Mouse (Mus musculus): ENCODE measurements at regions not wholly inside any gene's neighbourhood (a gene's known extent, or its start where the extent isn't known, plus 50 kb on each side); places are given as distances from the start of the nearest gene placed in this dataset.

DNA sequence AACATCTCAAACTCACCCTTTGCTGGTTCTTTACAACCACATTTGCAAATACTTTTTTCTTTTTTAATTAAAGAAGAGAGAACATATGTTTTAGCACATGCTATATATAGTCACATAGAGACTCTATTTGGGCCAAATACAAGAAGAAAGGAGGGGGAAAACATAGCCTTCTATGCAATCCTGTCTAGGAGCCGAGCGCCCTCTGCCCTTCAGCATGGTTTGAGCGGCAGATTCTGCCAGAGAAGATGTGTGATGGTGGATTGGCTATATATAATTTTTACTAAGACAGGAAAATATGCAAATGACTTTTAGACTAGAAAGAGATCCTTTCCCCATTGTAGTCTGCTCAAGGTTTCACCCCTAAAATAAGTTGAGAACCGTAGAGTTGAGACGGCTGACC lies 60.0 kb upstream of the Myom1 start:
- no peak for DNase-seq (ENCODE audit: low spot score in 2 of 2)

- no peak for DNase-seq (ENCODE audit: low spot score in 2 of 2)
Observed at GRCm38 (mm10) chr17:70934258-70934657, 68.2 kb upstream of the Myom1 start.

DNA sequence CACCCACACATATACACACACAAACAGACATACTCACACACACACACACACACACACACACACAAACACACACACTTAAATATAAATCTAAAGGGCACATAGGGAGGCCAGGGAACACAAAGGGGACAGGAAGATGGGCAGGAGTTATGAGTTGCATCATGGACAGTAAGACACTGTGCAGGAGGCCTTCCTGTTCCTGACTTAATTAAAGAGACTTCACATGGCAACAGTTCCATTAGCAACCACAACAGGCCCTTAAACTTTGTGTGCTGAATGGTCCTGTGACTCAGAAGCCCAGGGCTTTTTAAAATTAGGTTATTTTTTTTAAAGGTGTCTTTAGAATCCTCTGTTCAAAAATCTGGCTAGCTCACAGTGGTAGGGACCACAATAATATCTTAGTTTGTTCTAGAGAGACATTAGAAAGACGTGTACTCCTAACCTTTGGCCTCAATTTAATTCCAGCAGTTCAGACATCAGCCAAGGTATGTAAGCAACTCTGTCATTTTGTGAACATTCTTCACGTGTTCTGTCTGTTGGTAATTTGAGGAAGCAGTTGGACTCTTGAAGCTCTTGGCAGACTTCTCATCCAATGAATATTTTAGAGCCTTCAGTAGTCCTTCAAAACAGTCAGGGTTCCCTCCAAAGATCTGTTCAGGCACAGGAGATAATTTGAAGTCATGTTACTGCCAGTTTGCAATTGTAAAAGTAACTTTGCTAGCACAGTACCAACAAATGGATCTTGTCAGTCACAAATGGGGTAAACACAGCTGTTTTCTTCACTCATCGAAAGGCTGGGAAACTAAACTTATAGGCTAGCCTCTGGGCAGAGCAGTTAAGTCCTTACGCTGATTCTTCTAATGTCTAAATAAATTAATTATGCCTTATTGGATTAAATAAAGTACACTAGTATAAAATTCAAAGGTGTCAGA lies 69.0 kb upstream of the Myom1 start:
- DNase-seq (ENCODE audit: low spot score in 2 of 2), result no peak

- no peak for DNase-seq (ENCODE audit: low spot score in 2 of 2)
Observed at GRCm38 (mm10) chr17:70932565-70932964, 69.9 kb upstream of the Myom1 start.

DNA sequence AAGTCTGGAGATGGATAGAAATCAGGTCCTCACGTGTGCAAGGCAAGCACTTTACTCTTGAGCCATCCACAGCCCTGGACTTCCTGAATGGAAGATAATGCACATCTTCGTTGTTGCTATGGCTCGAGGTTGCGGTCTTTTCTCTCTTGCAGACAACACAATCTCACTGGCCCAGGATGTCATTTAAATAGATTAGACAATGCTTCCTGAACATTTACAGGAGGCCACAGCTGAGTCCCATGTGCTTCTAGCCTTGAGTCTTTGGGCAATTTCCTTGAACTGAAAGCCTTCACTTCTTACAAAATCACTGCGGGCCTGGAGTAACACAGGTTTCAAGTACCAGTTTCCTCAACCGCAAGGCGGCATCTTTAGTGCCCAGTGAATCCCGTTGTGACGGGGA lies 71.8 kb upstream of the Myom1 start:
- DNase-seq (ENCODE audit: low spot score in 2 of 2), result no peak

GRCm38 (mm10) chr17:70929582-70929981 lies 72.9 kb upstream of the Myom1 start:
- DNase-seq (ENCODE audit: low spot score in 2 of 2), result no peak

GRCm38 (mm10) chr17:70924565-70925220 lies 71.3 kb upstream of the Tgif1 start:
- peak in 1 of 2 experiments; percentile 19 for DNase-seq (ENCODE audit: low spot score in 2 of 2)

- DNase-seq (ENCODE audit: low spot score in 2 of 2), result no peak
Observed at GRCm38 (mm10) chr17:70921681-70922080, 68.3 kb upstream of the Tgif1 start.

- DNase-seq (ENCODE audit: low spot score in 2 of 2), result no peak
Observed at GRCm38 (mm10) chr17:70920181-70920580, 66.8 kb upstream of the Tgif1 start.

DNA sequence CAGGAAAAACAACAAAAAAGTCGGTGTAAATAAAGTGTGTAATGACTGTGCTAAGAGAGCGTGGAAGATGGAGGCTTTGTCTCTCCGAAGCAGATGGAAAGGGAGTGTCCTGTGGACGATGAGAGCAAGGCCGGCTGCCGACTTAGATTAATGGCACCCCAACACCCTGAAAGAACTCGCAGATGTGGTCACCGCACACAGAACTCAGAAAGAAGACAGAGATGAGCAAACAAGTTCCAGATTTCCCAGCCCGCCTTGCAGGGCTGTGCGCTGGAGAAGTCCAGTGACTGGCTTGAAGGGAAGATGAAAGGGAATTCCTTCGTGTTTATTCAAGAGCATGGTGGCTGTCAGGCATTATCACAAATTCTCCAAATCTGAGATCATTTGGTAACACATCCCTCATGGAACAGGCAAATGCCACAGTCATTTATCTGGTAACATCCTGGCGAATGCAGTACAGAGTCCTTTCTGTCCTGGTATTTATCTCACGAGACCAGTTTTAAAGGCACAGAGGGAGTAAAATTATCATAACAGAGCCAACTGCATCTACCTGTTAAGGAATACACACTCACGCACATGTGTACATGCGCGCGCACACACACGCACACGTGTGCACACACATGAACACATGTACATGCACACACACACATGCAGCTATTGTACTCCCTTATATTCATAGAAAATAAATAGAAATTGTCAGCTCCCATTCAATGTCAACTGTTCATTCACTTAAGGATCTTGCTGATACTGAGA lies 64.0 kb upstream of the Tgif1 start:
- no peak for DNase-seq (ENCODE audit: low spot score in 2 of 2)

DNA sequence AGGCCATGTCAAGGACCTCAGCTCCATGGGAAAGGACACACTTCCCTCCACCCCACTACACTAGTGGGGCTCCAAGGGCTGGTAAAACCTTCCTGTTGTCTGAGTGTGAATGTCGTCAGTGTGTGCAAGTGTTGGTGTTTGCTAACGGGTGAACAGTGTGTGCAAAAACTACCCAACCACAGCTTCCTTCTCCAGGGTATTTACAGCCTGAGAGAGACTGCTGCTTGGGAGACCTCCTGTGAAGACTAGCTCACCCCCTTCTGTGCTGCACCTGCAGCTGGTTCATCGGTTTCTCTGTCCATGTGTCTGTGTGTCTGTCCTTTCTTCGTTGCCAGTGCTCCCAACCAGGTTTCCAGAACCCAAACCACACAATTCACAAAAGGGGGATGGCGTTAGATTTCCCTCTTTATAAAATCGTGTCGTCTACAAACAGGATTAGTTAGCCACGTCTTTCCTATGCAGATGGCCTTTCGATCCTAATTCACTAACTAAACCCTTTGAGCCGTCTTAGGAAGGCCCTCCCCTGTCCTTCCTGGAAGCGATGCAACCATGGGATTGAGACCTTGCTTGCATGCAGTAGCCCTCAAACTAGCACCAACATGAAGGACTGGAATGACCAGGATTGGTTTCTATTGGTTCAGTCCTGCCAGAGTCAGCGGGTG lies 62.9 kb upstream of the Tgif1 start:
- DNase-seq (ENCODE audit: low spot score in 2 of 2), result no peak

DNA sequence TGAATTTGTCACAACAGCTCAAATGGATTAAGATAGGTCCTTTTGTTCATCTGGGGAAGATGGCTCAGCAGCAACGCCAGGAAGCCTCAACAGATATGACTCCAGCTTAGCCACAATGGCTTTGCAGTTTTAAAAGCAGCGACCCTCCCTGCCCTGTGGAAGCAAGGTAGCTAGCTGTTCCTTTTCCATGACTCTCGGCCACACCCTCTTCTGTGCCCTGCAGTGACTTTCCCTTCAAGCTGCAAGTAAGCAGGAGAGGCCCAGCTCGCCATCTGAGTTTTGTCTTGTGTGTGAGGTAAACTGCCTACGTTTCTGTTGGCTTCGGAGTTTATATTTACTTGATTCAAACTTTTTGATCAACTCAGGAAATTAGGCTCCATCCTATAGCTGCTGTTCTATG lies 62.1 kb upstream of the Tgif1 start:
- no peak for DNase-seq (ENCODE audit: low spot score in 2 of 2)

- DNase-seq (ENCODE audit: low spot score in 2 of 2), result no peak
Observed at GRCm38 (mm10) chr17:70910238-70910637, 56.9 kb upstream of the Tgif1 start.

DNA sequence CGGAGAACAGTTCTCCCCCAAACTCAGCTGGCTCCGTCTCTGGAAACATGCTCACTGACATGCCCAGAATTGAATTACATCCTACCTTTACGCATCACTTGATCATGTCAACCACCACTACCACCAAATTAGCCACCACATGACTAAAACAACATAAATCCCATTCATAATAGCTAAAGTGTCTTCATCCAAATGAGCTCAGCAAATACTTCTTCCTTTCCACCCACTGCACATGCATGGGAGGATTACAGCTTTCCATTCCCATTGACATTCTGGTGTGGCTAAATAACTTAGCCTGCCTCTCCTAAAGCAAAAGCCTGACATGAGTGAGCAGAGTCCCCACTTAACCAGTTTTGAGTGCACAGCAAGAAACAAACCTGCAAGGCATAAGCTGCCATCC lies 56.2 kb upstream of the Tgif1 start:
- DNase-seq (ENCODE audit: low spot score in 2 of 2), result no peak

DNA sequence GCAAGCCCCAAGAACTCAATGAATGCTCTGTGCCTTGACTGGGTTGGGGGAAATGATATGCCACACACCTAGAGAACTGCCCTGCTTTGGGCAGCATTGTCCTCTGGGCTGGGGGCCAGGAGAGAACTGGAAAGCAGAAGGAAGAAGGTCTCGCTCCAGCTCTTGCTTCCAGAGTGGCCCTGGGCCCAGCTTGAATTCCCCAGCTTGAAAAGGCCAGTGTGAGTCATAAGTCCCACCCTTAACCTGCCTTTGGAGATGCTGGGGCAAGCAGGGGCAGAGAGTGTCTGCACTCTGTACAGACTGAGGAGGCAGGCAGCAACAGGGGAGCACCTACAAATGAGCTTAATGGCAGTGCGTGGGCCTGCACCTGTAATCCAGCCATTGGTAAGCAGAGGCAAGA lies 55.0 kb upstream of the Tgif1 start:
- no peak for DNase-seq (ENCODE audit: low spot score in 2 of 2)

Measured in spleen, postnatal 4 days (tissue).